25 mouse cellular contexts compared by ENCODE assay signal in genomic region chr6:88054081-88054835, GRCm38 (mm10). TPM values are rescaled to one million over a fixed set of nuclear protein-coding genes. Genes with fewer than 3 reads are reported as not detected.
DNase-seq lines count a peak whose midpoint lies in the region; ATAC-seq and TF ChIP-seq lines count a peak whose summit lies in the region.
"Had no signal": no experiment of that assay in that cellular context is flagged by ENCODE, and none has a peak within 500 bp of the region (broad histone marks: within the 10 kb centered on the region; RNA-seq: fewer than 3 reads in every experiment).

No protein-coding gene starts in this region.

- 53% methylated on average over 9 of the region's 9 CpGs for WGBS in embryonic facial prominence, embryonic 14.5 days
- WGBS in embryonic facial prominence, embryonic 10.5 days: 64% methylated on average over 9 of the region's 9 CpGs
- 44% methylated on average over 9 of the region's 9 CpGs for WGBS in lung, embryonic 14.5 days

- no peak overlapping the region for H3K9ac ChIP-seq in embryonic facial prominence, embryonic 14.5 days (ENCODE audit: low read depth, low read length)
- no peak overlapping the region for H3K9ac ChIP-seq in lung, embryonic 14.5 days
- H3K9ac ChIP-seq: embryonic facial prominence, embryonic 15.5 days; forebrain, postnatal 0 days; heart, embryonic 15.5 days; hindbrain, embryonic 15.5 days; liver, embryonic 13.5 days; neural tube, embryonic 13.5 days had no signal

- no peaks in the 10 kb centered on the region for H3K36me3 ChIP-seq in embryonic facial prominence, embryonic 14.5 days (ENCODE audit: control insufficient read depth, insufficient read depth, low read length)
- H3K36me3 ChIP-seq in embryonic facial prominence, embryonic 10.5 days (replicated peaks): no peaks in the 10 kb centered on the region
- no peaks in the 10 kb centered on the region for H3K36me3 ChIP-seq in lung, embryonic 14.5 days (ENCODE audit: insufficient read depth)
- H3K36me3 ChIP-seq: embryonic facial prominence, embryonic 15.5 days; heart, embryonic 15.5 days; hindbrain, embryonic 15.5 days; liver, embryonic 13.5 days; neural tube, embryonic 13.5 days had no signal

- no peaks in the 10 kb centered on the region for H3K27me3 ChIP-seq in embryonic facial prominence, embryonic 14.5 days (replicated peaks; ENCODE audit: control insufficient read depth, insufficient read depth, low read length)
- H3K27me3 ChIP-seq in embryonic facial prominence, embryonic 10.5 days (replicated peaks; ENCODE audit: low read depth, poor library complexity, severe bottlenecking): peaks cover 20% of the 10 kb centered on the region
- no peaks in the 10 kb centered on the region for H3K27me3 ChIP-seq in lung, embryonic 14.5 days (ENCODE audit: insufficient read depth, low read length)
- H3K27me3 ChIP-seq: heart, embryonic 15.5 days had no signal

- no peak overlapping the region for H3K4me3 ChIP-seq in embryonic facial prominence, embryonic 14.5 days (ENCODE audit: low read depth, low read length)
- H3K4me3 ChIP-seq in embryonic facial prominence, embryonic 10.5 days: no peak overlapping the region
- H3K4me3 ChIP-seq in lung, embryonic 14.5 days (ENCODE audit: low read depth, low read length): no peak overlapping the region
- H3K4me3 ChIP-seq: embryonic facial prominence, embryonic 15.5 days; heart, adult 2 months; heart, embryonic 15.5 days; hindbrain, embryonic 15.5 days; liver, embryonic 13.5 days; megakaryocyte, embryonic 14.5 days; neural tube, embryonic 13.5 days had no signal

- peak; percentile 8 for DNase-seq in embryonic facial prominence, embryonic 14.5 days (ENCODE audit: low spot score)
- no peak for DNase-seq in embryonic facial prominence, embryonic 10.5 days (ENCODE audit: low spot score)
- peak; percentile 32 for DNase-seq in lung, embryonic 14.5 days
- DNase-seq in lung, postnatal 25 days (ENCODE audit: low spot score): no peak
- DNase-seq in lung, postnatal 4 days: peak; percentile 28 to 45
- no peak for DNase-seq in left cerebral cortex, adult 18-20 months (ENCODE audit: low spot score in 2 of 2)
- no peak for DNase-seq in adrenal gland, postnatal 10 days
- no peak for DNase-seq in heart, adult 9 months (ENCODE audit: low spot score in 2 of 2)
- DNase-seq: adrenal gland, postnatal 14 days; cerebellum, adult 11-12 months; cerebellum, postnatal 14 days; forebrain, postnatal 0 days; heart, adult 2 months; heart, postnatal 4 days; kidney, adult 18-20 months; kidney, postnatal 4 days; layer of hippocampus, adult 9-11 months; liver, embryonic 13.5 days; midbrain, embryonic 14.5 days; thymus, adult 2 months had no signal

- no peak overlapping the region for H3K4me2 ChIP-seq in embryonic facial prominence, embryonic 14.5 days (ENCODE audit: low read depth, low read length)
- H3K4me2 ChIP-seq in lung, embryonic 14.5 days: no peak overlapping the region
- H3K4me2 ChIP-seq: embryonic facial prominence, embryonic 15.5 days; heart, embryonic 15.5 days; hindbrain, embryonic 15.5 days; liver, embryonic 13.5 days; neural tube, embryonic 13.5 days had no signal

- no peak overlapping the region for H3K27ac ChIP-seq in embryonic facial prominence, embryonic 14.5 days (replicated peaks; ENCODE audit: low read depth, low read length)
- H3K27ac ChIP-seq in embryonic facial prominence, embryonic 10.5 days (replicated peaks): no peak overlapping the region
- no peak overlapping the region for H3K27ac ChIP-seq in lung, embryonic 14.5 days (ENCODE audit: low read depth)
- H3K27ac ChIP-seq: embryonic facial prominence, embryonic 15.5 days; heart, adult 2 months; heart, embryonic 15.5 days; hindbrain, embryonic 15.5 days; liver, embryonic 13.5 days; neural tube, embryonic 13.5 days had no signal

- no peaks in the 10 kb centered on the region for H3K9me3 ChIP-seq in embryonic facial prominence, embryonic 14.5 days (ENCODE audit: control insufficient read depth, low read length)
- no peaks in the 10 kb centered on the region; the same call in 1 of the 2 replicates for H3K9me3 ChIP-seq in embryonic facial prominence, embryonic 10.5 days
- H3K9me3 ChIP-seq in lung, embryonic 14.5 days (ENCODE audit: low read depth, low read length): no peaks in the 10 kb centered on the region
- H3K9me3 ChIP-seq: embryonic facial prominence, embryonic 15.5 days; heart, embryonic 15.5 days; hindbrain, embryonic 15.5 days; liver, embryonic 13.5 days; neural tube, embryonic 13.5 days had no signal

- no peaks in the 10 kb centered on the region for H3K4me1 ChIP-seq in embryonic facial prominence, embryonic 14.5 days (ENCODE audit: control insufficient read depth, insufficient read depth, low read length)
- H3K4me1 ChIP-seq in embryonic facial prominence, embryonic 10.5 days: no peaks in the 10 kb centered on the region
- H3K4me1 ChIP-seq in lung, embryonic 14.5 days (ENCODE audit: insufficient read depth): peaks cover 5% of the 10 kb centered on the region; the same call in 1 of the 2 replicates
- H3K4me1 ChIP-seq: embryonic facial prominence, embryonic 15.5 days; heart, embryonic 15.5 days; hindbrain, embryonic 15.5 days; neural tube, embryonic 13.5 days had no signal

- no peak for ATAC-seq in embryonic facial prominence, embryonic 14.5 days (ENCODE audit: low read depth)
- no peak for ATAC-seq in lung, embryonic 14.5 days (ENCODE audit: insufficient read depth)
- ATAC-seq: forebrain, postnatal 0 days had no signal

- TF ChIP-seq CTCF in lung, embryonic 14.5 days (IDR thresholded peaks at IDR 0.05; ENCODE audit: low read depth): no peak

RNA-seq across cellular contexts. Expression of gene Rab7, which starts 9.2 kb away (rescaled TPM):
- polyA plus RNA-seq in embryonic facial prominence, embryonic 14.5 days (2014; fragmentation: Nextera tagmentation; extraction: Ambion mirVana): 240 and 244 TPM in 2 replicates
- polyA plus RNA-seq in embryonic facial prominence, embryonic 10.5 days (2016; fragmentation: Nextera tagmentation; extraction: Ambion mirVana): 206 and 207 TPM in 2 replicates
- 216 and 218 TPM in 2 replicates for polyA plus RNA-seq in lung, embryonic 14.5 days (2014; fragmentation: Nextera tagmentation; extraction: Ambion mirVana)
- 100 to 1,000 TPM; 341 to 343 TPM for total RNA-seq in left cerebral cortex, adult 18-20 months (2021)
- 100 to 1,000 TPM; 249 to 262 TPM for total RNA-seq in adrenal gland, postnatal 10 days (2021)

RNA-seq across cellular contexts. Expression of gene Rpn1, which starts 30.0 kb away (rescaled TPM):
- polyA plus RNA-seq in embryonic facial prominence, embryonic 14.5 days (2014; fragmentation: Nextera tagmentation; extraction: Ambion mirVana): 391 and 414 TPM in 2 replicates
- 302 and 327 TPM in 2 replicates for polyA plus RNA-seq in embryonic facial prominence, embryonic 10.5 days (2016; fragmentation: Nextera tagmentation; extraction: Ambion mirVana)
- polyA plus RNA-seq in lung, embryonic 14.5 days (2014; fragmentation: Nextera tagmentation; extraction: Ambion mirVana): 437 and 440 TPM in 2 replicates
- total RNA-seq in left cerebral cortex, adult 18-20 months (2021): 100 to 1,000 TPM; 174 to 187 TPM
- total RNA-seq in adrenal gland, postnatal 10 days (2021): 100 to 1,000 TPM; 156 to 182 TPM

Comparison
In these comparisons a context has a peak if more than half of its experiments do, and no peak if none do; other contexts are left out.
1. DNase-seq: peak in embryonic facial prominence, embryonic 14.5 days (single experiment), lung, embryonic 14.5 days (single experiment) and lung, postnatal 4 days (2 of 2); none in embryonic facial prominence, embryonic 10.5 days (single experiment), lung, postnatal 25 days (single experiment), left cerebral cortex, adult 18-20 months (0 of 2), adrenal gland, postnatal 10 days (single experiment) and heart, adult 9 months (0 of 2).